Mouse (Mus musculus): ENCODE measurements around the gene Bcl7a. TPM values are rescaled to one million over a fixed set of nuclear protein-coding genes. Genes with fewer than 3 reads are reported as not detected.

Bcl7a gene
- total RNA-seq, 2 experiments from 2014 or later, result 6.9 to 7.1 TPM

DNA sequence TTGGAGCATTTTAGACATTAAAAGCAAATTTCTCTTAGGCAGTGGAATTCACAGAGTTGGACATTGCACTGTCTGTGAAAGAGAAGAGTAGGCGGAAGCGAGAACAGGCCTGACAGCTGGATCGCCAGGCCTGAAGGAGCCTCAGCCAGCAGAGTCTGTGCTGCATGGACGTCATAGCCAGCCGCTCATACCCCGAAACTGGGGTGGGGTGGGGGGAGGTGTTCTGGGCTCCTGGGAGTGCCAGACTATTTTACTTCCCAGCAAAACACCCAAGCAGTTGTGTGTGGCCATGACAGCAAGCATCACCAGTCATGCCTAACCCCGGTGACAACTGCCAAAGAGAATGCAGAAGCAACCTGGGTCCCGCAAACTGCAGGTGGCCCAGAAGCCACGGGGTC lies 16.9 kb upstream of the Bcl7a start:
- no peak for DNase-seq (ENCODE audit: low spot score in 2 of 2)

DNA sequence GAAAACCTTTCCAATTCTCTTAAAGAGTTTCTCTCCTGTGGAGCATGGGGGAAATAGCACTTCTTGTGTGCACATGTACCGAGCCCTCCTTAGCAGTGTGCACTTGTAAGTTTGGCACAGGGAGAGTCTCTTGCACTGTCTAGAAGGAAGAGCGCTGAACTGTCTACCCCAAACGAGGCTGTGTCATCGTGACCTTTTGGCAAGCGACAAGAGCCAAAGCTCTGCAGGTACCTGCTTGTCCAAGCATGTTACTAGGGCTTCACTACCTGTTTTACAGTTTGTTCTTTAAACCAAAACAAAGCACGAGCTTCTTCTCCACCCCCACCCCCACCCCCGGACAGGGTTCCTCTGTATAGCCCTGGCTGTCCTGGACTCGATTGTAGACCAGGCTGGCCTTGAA lies 15.9 kb upstream of the Bcl7a start:
- DNase-seq (ENCODE audit: low spot score in 2 of 2), result no peak

DNA sequence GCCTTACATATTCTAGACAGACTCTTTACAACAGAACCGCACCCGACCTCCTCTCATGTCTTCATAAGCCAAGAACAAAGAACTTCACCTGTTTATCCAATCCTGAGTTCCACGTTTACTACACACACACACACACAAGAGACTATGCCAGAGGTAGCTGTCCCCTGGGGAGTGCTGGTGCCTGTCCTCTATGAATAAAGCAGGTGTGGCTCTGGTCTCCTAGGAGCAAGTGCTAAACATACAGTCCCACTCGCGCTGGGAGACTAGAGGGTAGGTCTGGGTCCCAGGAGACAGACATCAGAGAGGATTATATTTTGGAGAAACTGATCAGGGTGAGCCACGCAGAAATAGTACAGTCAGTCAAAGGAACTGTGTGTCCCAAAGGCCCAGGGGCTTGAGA lies 10.1 kb upstream of the Bcl7a start:
- DNase-seq (ENCODE audit: low spot score in 2 of 2), result no peak

DNA sequence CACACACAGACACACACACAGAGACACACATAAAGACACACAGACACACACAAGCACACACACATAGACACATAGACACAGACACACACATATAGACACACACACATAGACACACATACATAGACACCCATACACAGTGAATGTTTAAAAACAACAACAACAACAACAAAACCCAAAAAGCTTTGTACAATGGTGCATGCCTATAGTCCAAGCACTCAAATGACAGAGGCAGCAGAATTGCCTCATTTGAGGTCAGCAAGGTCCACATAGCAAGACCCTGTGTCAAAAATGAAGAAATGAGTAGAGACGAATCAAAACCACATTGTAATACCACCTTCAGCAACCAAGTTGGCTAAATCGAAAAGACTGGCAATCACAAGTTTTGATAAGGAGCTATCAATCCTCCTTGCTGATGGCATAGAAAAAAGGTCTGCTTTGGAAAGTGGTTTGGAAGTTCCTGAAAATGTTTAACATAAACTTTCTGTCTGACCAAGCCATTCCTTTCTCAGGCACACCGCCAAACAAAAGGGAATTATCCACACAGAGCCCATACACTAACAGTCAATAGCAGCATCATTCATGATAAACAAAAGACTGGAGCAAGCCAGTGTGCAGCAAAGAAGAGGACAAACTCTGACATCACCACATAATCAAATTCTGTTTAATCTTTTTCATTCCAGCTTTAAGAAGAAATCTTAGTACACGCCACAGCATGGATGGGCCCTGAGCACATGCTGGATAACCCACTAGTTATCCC lies 7.3 kb upstream of the Bcl7a start:
- no peak for DNase-seq (ENCODE audit: low spot score in 2 of 2)

DNA sequence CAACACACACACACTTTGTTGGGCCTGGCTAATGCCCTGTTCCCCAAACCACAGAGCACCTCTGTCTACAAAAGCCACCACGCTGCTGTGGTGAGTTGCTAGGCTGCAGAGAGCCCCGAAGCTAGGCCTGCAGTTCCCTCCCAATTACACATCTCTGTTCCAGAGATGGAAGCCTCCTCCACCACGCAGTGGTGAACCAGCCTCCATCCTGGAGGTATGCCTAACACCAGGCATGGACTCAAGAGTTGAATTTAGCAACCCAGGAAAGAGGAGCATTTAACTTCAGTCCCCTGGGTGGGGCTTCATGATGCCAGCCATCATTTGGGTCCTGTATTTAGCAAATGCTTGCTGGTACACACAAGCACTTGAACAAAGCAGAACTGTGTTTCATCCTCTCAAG lies 5.2 kb upstream of the Bcl7a start:
- no peak for DNase-seq (ENCODE audit: low spot score in 2 of 2)

DNA sequence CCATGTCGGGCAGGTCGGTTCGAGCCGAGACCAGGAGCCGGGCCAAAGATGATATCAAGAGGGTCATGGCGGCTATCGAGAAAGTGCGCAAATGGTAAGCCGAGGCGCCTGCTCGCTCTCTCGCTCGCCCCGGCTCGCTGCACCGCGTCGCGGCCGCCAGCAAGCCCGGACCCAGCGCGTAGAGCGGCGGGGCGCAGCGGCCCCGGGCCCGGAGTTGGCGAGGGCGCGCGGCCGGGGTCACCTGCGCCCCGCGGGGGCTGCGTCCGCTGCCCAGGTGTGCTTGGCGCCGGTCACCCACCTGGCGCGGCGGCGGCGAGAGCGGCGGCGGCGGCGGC lies 961 bp downstream of the Bcl7a start:
- no peak for DNase-seq (ENCODE audit: low spot score in 2 of 2)

DNA sequence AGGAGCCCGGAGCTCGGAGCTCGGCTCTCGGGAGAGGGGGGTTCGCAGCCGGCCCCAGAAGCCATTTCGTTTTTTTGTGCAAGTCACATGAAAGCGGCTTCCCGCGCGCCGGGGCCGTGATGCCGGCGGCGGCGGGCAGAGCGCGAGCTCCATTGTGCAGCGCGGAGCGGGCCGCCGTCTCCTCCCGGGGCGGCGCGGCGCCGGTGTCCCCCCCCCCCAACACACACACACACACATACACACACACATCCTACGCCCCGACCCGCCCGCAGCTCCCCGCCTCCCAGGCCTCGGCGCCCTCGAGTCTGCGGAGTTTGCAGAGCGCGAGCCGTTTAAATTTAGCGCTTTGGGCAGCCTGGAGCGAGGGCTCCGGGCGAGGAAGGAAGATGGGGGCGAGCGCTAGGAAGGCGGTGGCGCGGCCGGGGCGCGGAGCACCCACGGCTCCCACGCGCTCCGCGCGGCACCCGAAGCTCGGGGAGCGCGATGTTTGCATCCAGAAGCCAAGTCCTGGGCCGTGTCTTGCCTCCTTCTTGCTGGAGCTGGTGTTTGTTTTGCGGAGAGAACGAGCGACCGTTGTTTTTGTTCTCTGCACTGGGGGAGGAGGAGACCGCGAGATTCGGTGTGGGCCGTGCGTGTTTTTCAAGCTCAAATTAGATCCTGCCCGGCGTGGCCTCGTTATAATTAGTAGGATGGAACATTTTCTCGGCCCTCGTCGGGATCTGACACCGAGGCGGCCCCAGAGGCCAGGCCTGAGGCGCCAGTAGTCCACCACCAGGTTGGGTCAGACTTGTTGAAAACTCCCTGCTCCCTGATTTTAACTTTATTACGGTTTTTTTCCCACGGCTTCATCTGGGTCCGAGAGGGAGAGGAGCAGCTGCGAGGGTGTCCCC lies 1.6 kb downstream of the Bcl7a start:
- peak; percentile 53 to 55 for DNase-seq (ENCODE audit: low spot score in 2 of 2)

DNA sequence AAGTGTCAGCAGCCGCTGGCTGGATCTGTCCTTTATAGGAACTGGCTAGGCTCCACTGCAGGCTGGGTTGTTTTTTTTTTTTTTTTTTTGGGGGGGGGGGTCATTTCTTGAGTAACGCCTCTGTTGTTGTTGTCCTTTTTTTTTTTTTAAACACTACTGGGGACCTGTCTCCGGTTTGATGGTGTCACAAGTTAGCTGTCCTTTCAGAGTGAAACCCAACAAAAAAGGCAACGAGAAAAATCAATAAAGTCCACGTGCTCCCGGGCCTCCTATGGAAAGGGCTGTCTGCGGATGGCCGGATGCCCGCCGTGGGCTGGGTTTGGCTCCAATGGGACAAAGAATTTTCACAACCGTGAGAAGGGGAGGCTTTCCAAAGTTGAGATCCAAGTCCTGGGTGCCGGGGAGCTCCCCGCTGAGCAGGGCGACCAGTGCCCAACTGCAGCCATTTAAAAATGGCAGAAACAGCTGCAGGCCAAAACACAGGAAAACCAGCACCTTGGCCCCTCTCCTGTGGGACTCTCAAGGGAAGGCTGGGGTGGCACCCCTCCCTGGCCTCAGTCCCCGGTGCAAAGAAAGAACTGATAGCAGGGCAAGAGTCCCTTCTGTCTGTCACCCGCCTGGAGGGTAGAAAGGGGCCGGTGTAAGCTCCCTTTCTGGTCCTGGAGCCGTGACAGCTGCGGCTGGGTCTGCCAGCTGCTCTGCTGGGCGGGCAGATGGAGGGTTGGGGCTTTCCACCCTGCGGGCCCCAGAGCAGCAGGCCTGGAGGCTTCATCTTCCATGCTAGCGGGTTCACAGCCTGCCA lies 2.4 kb downstream of the Bcl7a start:
- DNase-seq (ENCODE audit: low spot score in 2 of 2), result peak; percentile 44 to 63

DNA sequence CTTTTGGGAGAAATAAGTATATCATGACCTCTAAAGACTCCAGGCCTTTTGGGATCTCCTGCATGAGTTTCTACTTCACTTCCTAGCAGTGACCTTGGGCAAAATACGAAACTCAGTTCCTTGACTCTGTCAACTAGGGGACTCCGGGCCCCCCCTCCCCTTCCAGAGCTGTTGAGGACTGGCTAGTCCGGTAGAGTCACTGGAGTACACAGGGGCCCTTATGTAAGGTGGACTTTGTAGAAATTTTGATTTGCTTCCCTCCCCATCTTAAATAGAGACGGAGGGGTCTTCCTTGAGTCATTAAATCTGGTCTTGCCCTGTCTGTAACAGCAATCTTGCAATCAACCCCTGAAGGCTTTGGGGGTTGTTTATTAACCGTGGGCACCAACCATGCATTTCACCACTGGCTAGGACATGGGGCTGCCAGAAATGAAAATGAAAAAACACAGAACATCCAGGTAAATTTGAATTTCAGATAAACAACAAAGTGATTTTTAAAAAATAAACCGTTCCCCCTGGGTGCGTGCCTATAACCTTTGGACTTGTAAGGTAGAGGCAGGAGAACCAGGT lies 3.2 kb downstream of the Bcl7a start:
- no peak for DNase-seq (ENCODE audit: low spot score in 2 of 2)

DNA sequence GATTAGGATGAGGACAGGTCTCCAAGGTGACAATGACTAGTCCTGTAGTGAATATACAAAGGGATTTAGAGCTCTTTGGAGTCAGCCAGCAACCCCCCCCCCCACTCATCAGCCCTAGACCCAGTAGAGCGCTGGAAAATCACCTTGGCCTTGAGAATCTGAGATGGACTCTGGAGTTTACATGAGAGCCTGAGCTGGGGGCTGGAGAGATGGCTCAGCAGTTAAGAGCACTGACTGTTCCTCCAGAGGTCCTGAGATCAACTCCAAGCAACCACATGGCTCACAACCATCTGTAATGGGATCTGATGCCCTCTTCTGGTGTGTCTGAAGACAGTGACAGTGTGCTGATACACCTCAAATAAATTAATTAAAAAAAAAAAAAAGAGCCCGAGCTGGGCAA lies 4.4 kb downstream of the Bcl7a start:
- no peak for DNase-seq (ENCODE audit: low spot score in 2 of 2)

DNA sequence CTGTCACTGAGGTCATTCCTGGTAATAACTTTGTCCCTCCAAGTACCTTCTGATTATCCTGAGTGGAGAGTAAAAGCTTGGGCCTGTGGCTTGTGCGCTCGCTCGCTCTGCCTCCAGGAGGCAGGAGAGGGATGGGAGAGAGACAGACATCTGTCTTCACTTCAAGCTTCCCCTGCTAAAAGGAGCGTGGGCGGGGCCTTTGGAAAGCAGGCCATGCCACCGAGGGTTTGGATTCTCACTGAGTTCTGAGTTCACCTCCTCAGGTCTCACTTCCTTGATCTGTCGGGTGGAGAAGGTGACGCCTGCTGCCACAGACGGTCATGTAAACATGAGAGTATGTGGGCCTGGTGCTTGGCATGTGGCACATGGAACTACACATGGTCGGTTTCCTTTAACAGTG lies 6.8 kb downstream of the Bcl7a start:
- DNase-seq (ENCODE audit: low spot score in 2 of 2), result no peak

DNA sequence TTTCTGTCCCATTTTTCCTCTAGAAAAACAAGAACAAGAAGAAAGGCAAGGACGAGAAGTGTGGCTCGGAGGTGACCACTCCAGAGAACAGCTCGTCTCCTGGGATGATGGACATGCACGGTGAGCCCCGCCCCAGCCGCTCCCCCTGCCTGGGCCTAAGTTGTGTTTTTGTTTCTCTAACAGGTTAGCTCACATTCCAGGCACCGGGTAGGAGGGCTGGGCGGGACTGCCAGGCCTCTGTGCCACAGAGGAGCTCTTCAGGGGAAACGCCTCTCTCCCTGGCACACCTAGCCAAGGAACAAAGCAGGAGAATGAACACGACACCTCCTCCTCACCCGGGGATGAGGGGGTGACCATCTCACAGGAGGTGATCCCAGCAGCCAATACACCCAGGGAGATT lies 12.3 kb downstream of the Bcl7a start:
- no peak for DNase-seq (ENCODE audit: low spot score in 2 of 2)

DNA sequence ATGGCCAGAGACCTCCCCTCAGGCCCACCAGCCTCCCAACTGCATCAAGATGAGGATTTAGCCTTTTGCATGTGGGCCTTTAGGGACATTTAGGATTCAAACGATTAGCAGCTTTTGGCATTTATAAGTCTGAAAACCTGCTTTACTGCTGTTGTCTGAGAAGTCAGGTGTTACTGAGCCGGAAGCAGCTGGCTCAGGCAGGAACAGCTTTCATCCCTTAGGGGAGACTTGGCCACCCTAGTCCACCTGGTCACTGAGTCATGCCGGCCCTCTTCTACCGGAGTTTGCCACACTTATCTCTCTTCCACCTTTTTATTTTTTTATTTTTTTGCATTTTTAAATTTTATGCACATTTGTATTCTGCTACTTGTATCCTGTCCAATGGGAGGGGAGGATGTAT lies 13.6 kb downstream of the Bcl7a start:
- no peak for DNase-seq (ENCODE audit: low spot score in 2 of 2)

DNA sequence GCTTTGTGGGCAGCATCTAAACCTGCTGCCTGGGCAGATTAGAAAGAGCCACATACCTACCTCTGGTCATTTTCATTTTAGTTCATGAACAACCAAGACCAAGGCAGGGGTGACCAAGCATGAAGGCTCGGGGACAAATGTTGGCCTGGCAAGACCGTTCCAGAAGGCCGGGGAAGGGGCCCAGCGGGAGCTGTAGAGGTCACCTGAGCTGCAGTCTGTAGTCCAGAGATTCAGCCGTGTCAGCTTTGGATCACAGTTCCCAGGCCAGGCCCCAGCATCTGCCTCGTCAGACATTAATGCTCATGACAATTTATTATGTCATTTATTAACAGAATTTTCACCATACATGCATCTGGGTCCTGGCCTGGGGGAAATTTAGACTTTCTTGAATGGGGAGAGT lies 15.8 kb downstream of the Bcl7a start:
- no peak for DNase-seq (ENCODE audit: low spot score in 2 of 2)

DNA sequence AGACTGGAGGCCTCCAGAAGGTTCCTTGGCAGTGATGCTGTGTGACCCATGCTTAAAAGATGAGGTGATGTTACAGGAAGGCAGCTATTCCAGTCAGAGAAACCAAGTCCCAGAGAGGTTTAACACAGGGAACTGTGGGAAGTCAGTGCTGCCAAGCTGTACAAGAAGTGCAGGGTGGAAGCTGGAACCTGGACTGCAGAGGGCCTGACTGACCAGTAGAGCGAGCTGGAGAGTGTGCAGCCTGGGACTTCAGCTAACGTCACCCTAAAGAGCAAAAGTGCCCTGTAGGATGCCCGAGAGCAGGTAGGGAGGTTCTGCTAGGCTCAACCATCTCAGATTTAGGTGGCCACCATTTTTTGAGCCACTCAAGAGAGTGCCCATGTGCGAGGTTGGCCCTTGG lies 19.3 kb downstream of the Bcl7a start:
- DNase-seq (ENCODE audit: low spot score in 2 of 2), result no peak

DNA sequence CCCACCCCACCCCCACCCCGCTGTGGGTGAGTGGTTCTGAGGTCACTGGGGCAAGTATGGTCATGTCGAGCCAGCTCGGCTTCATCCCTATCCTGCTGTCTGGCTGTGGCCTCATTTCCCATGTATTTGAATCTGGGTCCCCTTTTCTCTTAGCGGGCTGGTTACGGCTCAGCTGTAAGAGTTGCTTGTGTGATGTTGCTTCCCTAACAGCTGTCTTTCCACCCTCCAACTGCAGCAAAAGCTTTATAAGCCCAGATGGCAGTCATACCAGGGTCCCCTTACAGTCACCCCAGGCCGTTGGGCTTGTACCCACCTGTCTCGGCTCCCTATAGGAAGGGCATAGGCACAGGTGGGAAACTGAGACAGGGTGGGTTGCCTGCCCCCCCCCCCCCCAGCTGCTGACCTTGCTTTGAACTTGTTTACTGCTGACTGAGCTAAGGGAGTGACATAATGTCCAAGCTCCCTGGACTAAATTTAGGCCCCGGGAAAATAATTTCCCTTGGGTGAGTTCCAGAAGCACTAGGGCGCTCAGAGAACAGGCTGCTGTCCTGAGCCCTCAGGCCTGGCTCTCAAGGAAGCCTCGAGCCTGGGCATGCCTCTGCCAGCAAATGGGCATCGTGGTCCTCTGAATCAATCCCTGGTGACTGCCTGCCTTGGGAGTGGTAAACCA lies 20.8 kb downstream of the Bcl7a start:
- no peak for DNase-seq (ENCODE audit: low spot score in 2 of 2)

DNA sequence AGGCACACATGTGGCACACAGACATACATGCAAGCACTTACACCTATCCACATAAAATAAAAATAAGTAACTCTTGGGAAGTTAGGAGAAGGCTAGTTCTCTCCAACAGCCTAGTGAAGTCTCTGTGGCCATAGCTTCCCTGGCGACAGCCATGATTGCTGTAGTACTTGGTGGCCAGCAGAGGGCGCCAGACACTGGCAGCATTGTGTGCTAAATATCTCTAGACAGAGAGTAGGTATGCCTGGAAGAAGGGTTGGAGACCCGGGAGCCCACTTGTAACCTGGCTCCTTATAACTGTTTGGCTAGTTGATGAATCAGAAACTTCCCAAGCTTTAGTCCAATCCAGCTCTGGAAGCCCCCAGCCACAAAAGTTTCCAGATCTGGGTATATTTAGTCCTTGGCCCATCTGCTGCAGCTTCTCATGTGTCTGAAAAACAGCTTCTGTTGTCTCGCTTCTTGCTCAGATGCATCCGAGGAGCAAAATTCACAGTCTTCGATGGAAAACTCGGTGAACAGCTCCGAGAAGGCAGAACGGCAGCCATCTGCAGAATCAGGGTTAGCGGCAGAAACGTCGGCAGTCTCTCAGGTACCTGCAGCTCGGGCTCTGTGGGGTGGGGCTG lies 25.3 kb downstream of the Bcl7a start:
- peak; percentile 35 to 57 for DNase-seq (ENCODE audit: low spot score in 2 of 2)

DNA sequence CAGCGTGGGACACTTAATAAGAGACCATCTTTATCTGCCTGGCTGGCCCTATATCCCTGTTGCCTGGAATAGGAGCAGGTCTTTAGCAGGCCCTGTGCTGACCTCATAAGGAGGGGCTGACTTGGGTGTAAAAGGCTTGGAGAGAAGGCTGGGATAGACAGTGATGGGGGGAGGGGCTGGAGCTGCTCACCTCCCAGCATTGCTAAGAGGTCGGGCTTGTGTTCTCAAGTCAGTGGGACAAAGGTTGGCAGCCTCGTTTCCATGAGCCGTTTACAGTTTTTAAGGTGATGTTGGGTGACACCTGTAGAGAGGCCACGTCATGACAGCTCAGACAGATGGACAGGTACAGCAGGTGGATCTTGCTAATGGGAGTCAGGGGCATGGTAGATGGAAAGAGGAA lies 26.4 kb downstream of the Bcl7a start:
- DNase-seq (ENCODE audit: low spot score in 2 of 2), result no peak

DNA sequence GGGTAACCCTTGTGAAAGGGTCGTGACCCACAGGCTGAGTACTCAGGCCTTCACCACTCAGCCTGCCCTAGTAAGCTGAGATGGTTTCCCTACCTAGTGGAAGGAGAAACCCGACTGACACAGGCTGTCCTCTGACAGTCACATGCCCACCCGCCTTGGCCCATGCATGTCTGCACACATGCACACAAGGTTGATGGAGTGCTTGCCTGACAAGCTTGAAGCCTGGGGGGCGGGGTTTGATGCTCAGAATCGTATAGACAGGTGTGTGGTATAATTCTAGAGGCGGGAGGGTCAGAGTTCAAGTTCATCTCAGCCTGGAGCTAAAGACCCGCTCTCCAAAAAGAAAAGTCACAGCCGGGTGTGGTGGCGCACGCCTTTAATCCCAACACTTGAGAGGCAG lies 31.6 kb downstream of the Bcl7a start:
- DNase-seq (ENCODE audit: low spot score in 2 of 2), result no peak

DNA sequence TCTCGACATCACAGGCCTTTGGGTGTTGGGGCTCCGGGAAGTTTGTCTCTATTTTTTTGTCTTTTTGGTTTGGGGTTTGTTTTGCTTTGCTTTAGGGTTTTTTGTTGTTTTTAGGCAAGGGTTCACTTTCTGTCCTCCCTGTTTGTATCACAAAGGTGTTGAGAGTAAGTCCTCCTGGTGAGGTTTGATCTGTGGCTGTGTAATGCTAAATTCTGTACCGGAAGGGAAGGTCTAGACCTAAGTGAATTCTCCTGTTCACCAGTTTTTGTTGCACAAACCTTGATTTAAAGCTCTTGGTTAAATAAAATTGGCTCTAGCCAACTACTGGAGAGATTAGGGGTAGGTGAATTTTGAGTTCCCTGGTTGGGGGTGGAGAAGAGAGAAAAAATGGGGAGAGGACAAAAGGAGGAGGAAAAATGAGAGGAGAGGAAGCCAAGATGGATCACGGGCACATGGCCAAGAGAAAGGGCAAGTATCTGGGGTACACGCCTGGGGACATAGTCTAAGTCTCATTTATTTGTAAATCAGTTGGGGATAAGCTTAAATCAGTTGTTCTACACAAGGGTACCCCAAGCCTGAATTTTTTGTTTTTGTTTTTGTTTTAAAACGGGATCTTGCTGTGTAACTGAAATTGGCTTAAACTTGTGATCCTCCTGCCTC lies 32.3 kb downstream of the Bcl7a start:
- no peak for DNase-seq (ENCODE audit: low spot score in 2 of 2)
